ENCODE assay signal across 1 mouse cellular context in the genomic region with DNA sequence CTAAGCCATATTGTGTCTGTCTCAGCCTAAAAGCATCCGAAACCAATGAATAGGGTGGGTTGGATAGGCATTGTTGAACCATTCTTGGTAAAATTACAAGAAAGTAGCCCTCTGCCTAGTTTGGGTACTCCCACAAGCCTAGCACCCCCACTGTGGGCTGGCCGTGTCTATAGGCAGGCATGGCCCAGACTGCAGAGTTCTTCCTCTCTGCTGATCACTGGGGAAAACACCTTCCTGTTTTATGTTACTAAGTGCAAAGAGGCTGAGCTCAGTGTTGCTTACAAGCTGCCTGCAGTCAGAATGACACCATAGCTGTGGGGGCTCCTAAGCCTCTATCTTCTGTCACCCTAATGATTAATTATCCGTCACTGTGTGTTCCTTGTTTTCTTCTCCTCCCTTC.
TF ChIP-seq lines count a peak whose summit lies in the region.

No protein-coding gene starts in this region.

TF ChIP-seq in CH12.LX, 34 proteins besides CTCF, POLR2A, EP300 and RAD21:
- no peak for TF ChIP-seq JUND (conservative IDR thresholded peaks at IDR 0.05; ENCODE audit: low read depth, low read length)
- TF ChIP-seq IRF4 (IDR thresholded peaks at IDR 0.05; ENCODE audit: low read depth, low read length): no peak
- TF ChIP-seq JUN (IDR thresholded peaks at IDR 0.05; ENCODE audit: insufficient read depth, low read depth, low read length): no peak
- no peak for TF ChIP-seq RCOR1 (conservative IDR thresholded peaks at IDR 0.05; ENCODE audit: low read depth, low read length)
- no peak for TF ChIP-seq HCFC1 (IDR thresholded peaks at IDR 0.05; ENCODE audit: low read depth, low read length)
- no peak for TF ChIP-seq POLR2AphosphoS2 (IDR thresholded peaks at IDR 0.05; ENCODE audit: low read depth, low read length)
- no peak for TF ChIP-seq MAFK (IDR thresholded peaks at IDR 0.05; ENCODE audit: insufficient replicate concordance, low read length)
- no peak for TF ChIP-seq NRF1 (IDR thresholded peaks at IDR 0.05; ENCODE audit: low read depth, low read length)
- TF ChIP-seq ZC3H11A (IDR thresholded peaks at IDR 0.05; ENCODE audit: low read depth, low read length): no peak
- no peak for TF ChIP-seq ZKSCAN1 (IDR thresholded peaks at IDR 0.05; ENCODE audit: borderline replicate concordance, low read depth, low read length)
- no peak for TF ChIP-seq ZMIZ1 (IDR thresholded peaks at IDR 0.05; ENCODE audit: low read depth, low read length)
- TF ChIP-seq MXI1 (IDR thresholded peaks at IDR 0.05; ENCODE audit: low read depth, low read length): no peak
- no peak for TF ChIP-seq ELF1 (IDR thresholded peaks at IDR 0.05; ENCODE audit: low read depth, low read length)
- TF ChIP-seq CHD1 (IDR thresholded peaks at IDR 0.05; ENCODE audit: low read depth, low read length): no peak
- no peak for TF ChIP-seq E2F4 (IDR thresholded peaks at IDR 0.05; ENCODE audit: insufficient replicate concordance, low read depth, low read length)
- no peak for TF ChIP-seq TCF12 (IDR thresholded peaks at IDR 0.05; ENCODE audit: low read depth, low read length)
- TF ChIP-seq MAZ (IDR thresholded peaks at IDR 0.05; ENCODE audit: low read depth, low read length): no peak
